Mouse (Mus musculus): ENCODE measurements at regions not wholly inside any gene's neighbourhood (a gene's known extent, or its start where the extent isn't known, plus 50 kb on each side); places are given as distances from the start of the nearest gene placed in this dataset.
A peak's percentile ranks its signal among the peaks of the same experiment; 100 is the strongest.

GRCm38 (mm10) chr4:148341531-148342157, 53.9 kb upstream of the Disp3 start:
- Histone ChIP-seq H3K9ac (replicated peaks) (no peak overlapping the region), H3K4me1 (replicated peaks; ENCODE audit: control insufficient read depth in 2 of 2, insufficient read depth in 2 of 2, low read length in 1 of 2) (no peaks in the 10 kb centered on the region), H3K4me3 (ENCODE audit: insufficient read depth in 1 of 2, low read depth in 2 of 2, low read length in 2 of 2) (no peak overlapping the region), H3K36me3 (replicated peaks; ENCODE audit: control insufficient read depth, insufficient read depth, low read depth) (no peaks in the 10 kb centered on the region), H3K27ac (no peak overlapping the region), H3K4me2 (ENCODE audit: low read depth) (no peak overlapping the region), H3K27me3 (ENCODE audit: control insufficient read depth, insufficient read depth, low read length) (no peaks in the 10 kb centered on the region), H3K9me3 (ENCODE audit: control insufficient read depth, low read length) (no peaks in the 10 kb centered on the region)
- 48% methylated on average over 8 of the region's 8 CpGs for WGBS (ENCODE audit: insufficient replicate concordance)
- TF ChIP-seq CTCF (IDR thresholded peaks at IDR 0.05; ENCODE audit: low read depth) (no peak), EP300 (IDR thresholded peaks at IDR 0.05; ENCODE audit: low read depth) (no peak)
- no peak for DNase-seq (ENCODE audit: low read depth in 3 of 3, low spot score in 3 of 3)
- no peak for ATAC-seq (ENCODE audit: insufficient read depth)

- DNase-seq (ENCODE audit: low read depth in 3 of 3, low spot score in 3 of 3): no peak
- Histone ChIP-seq H3K9ac (replicated peaks) (no peak overlapping the region), H3K9me3 (ENCODE audit: control insufficient read depth, low read length) (no peaks in the 10 kb centered on the region), H3K27ac (no peak overlapping the region), H3K4me3 (ENCODE audit: insufficient read depth in 1 of 2, low read depth in 2 of 2, low read length in 2 of 2) (no peak overlapping the region), H3K4me1 (replicated peaks; ENCODE audit: control insufficient read depth in 2 of 2, insufficient read depth in 2 of 2, low read length in 1 of 2) (no peaks in the 10 kb centered on the region), H3K4me2 (ENCODE audit: low read depth) (no peak overlapping the region), H3K27me3 (ENCODE audit: control insufficient read depth, insufficient read depth, low read length) (no peaks in the 10 kb centered on the region), H3K36me3 (replicated peaks; ENCODE audit: control insufficient read depth, insufficient read depth, low read depth) (no peaks in the 10 kb centered on the region)
- 63% methylated on average over 9 of the region's 9 CpGs for WGBS (ENCODE audit: insufficient replicate concordance)
- no peak for ATAC-seq (ENCODE audit: insufficient read depth)
- TF ChIP-seq CTCF (IDR thresholded peaks at IDR 0.05; ENCODE audit: low read depth) (no peak), EP300 (IDR thresholded peaks at IDR 0.05; ENCODE audit: low read depth) (no peak)
Measured at GRCm38 (mm10) chr4:148340342-148340741, 52.6 kb upstream of the Disp3 start.

- Histone ChIP-seq H3K9me3 (ENCODE audit: control insufficient read depth, low read length) (no peaks in the 10 kb centered on the region), H3K4me3 (ENCODE audit: insufficient read depth in 1 of 2, low read depth in 2 of 2, low read length in 2 of 2) (no peak overlapping the region), H3K36me3 (replicated peaks; ENCODE audit: control insufficient read depth, insufficient read depth, low read depth) (no peaks in the 10 kb centered on the region), H3K9ac (replicated peaks) (no peak overlapping the region), H3K27ac (no peak overlapping the region), H3K4me1 (replicated peaks; ENCODE audit: control insufficient read depth in 2 of 2, insufficient read depth in 2 of 2, low read length in 1 of 2) (no peaks in the 10 kb centered on the region), H3K27me3 (ENCODE audit: control insufficient read depth, insufficient read depth, low read length) (no peaks in the 10 kb centered on the region), H3K4me2 (ENCODE audit: low read depth) (no peak overlapping the region)
- ATAC-seq (ENCODE audit: insufficient read depth): no peak
- 49% methylated on average over 13 of the region's 13 CpGs for WGBS (ENCODE audit: insufficient replicate concordance)
- no peak for DNase-seq (ENCODE audit: low read depth in 3 of 3, low spot score in 3 of 3)
- peak; percentile 63 for TF ChIP-seq CTCF (IDR thresholded peaks at IDR 0.05; ENCODE audit: low read depth)
- no peak for TF ChIP-seq EP300 (IDR thresholded peaks at IDR 0.05; ENCODE audit: low read depth)
Measured at GRCm38 (mm10) chr4:148337890-148338880, 50.4 kb upstream of the Disp3 start.
